Mouse (Mus musculus): ENCODE results near the gene Prm2.

DNA sequence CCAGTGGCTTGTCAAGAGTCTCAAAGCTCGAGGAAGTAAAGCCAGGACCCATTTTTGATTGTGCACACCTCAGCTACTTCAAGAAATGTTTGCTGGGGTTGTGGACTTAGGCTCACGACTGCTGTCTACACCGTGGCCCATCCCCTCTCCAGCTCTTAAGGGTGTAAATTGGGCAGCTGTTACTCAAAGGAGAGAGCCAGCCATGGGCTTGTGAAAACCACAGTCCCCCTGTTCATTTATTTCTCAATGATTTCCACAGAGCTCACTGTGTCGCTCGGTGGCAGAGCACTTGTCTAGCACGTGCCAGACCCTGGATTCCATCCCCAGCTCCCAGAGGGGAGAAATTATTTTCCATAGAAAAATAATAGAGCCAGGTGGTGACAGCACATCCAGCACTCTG lies 39.8 kb downstream of the Prm2 start:
- no peak for TF ChIP-seq POLR2A (IDR thresholded peaks at IDR 0.05; ENCODE audit: insufficient read depth, low read depth, low read length)
- no peak for TF ChIP-seq CTCF (IDR thresholded peaks at IDR 0.05; ENCODE audit: insufficient read depth, low read depth, low read length)
